Mouse (Mus musculus) CH12.LX (cell line): ENCODE results near the gene Il2rb. TPM values are rescaled to one million over a fixed set of nuclear protein-coding genes. Genes with fewer than 3 reads are reported as not detected.

ENCODE experiments used
- DNase-seq: peaks from one replicate; pipeline ENCODE4 v3.0.0-alpha.2; 2013; ENCODE audit errors: extremely low read depth
- H3K27ac ChIP-seq: 2 replicates; pipeline ENCODE4 v1.5.1; 2012; ENCODE audit warnings: low read depth, mild to moderate bottlenecking, control low read depth, moderate library complexity; ENCODE audit not compliant: insufficient read depth
- H3K27me3 ChIP-seq: replicated peaks from 2 replicates; pipeline ENCODE3; 2012; ENCODE audit warnings: inconsistent platforms
- H3K36me3 ChIP-seq, 2 experiments: replicated peaks in 1 of 2; 2 replicates each; pipeline versions ENCODE3 to v1.6.1; 2012; ENCODE audit warnings: inconsistent platforms in 1 of 2, low read length in 1 of 2, mild to moderate bottlenecking in 1 of 2, mixed read lengths in 1 of 2, moderate library complexity in 1 of 2; ENCODE audit not compliant: control insufficient read depth in 1 of 2, insufficient read depth in 1 of 2
- H3K4me1 ChIP-seq, 2 experiments: 2 replicates each; pipeline ENCODE4 v1.6.1; 2012; ENCODE audit warnings: inconsistent platforms in 1 of 2, moderate library complexity in 1 of 2; ENCODE audit not compliant: insufficient read depth in 2 of 2, control insufficient read depth in 1 of 2
- H3K4me2 ChIP-seq: 2 replicates; pipeline ENCODE4 v1.6.1; 2012; ENCODE audit warnings: low read depth, mild to moderate bottlenecking, control low read depth; ENCODE audit not compliant: poor library complexity, insufficient read depth, severe bottlenecking
- H3K4me3 ChIP-seq, 3 experiments: fragments of 150-350 bp in 1 of 3; sonication (generic) in 1 of 3; replicated peaks in 1 of 3; 2 replicates each; pipeline versions ENCODE3 to v1.5.1; 2011 to 2012; ENCODE audit warnings: low read depth in 2 of 3, low read length in 2 of 3, mild to moderate bottlenecking in 2 of 3, moderate library complexity in 2 of 3, control low read depth in 1 of 3, improper control_type of control experiment in 1 of 3, inconsistent platforms in 1 of 3, mixed read lengths in 1 of 3; ENCODE audit not compliant: poor library complexity in 1 of 3
- H3K79me2 ChIP-seq: replicated peaks from 2 replicates; pipeline ENCODE4 v1.6.1; 2012; ENCODE audit warnings: mild to moderate bottlenecking, moderate library complexity; ENCODE audit not compliant: control insufficient read depth, poor library complexity, insufficient read depth, severe bottlenecking; ENCODE audit errors: extremely low read depth
- H3K9ac ChIP-seq: 2 replicates; pipeline ENCODE4 v1.6.1; 2012; ENCODE audit warnings: low read depth, mild to moderate bottlenecking, control low read depth, moderate library complexity; ENCODE audit not compliant: insufficient read depth
- H3K9me3 ChIP-seq: replicated peaks from 2 replicates; pipeline ENCODE3; 2012; ENCODE audit warnings: low read length, inconsistent platforms, mixed read lengths
- CHD1 ChIP-seq: IDR thresholded peaks from 2 replicates; pipeline ENCODE4 v1.6.1; 2012; ENCODE audit warnings: low read depth, low read length, improper control_type of control experiment, inconsistent platforms
- CHD2 ChIP-seq: IDR thresholded peaks from 2 replicates; pipeline ENCODE4 v1.6.1; 2011; ENCODE audit warnings: low read length, improper control_type of control experiment
- E2F4 ChIP-seq: IDR thresholded peaks from 2 replicates; pipeline ENCODE4 v1.6.1; 2011; ENCODE audit warnings: low read depth, low read length, improper control_type of control experiment; ENCODE audit not compliant: insufficient replicate concordance
- ELF1 ChIP-seq: IDR thresholded peaks from 2 replicates; pipeline ENCODE4 v1.6.1; 2014; ENCODE audit warnings: low read depth, mild to moderate bottlenecking, inconsistent platforms, low read length, improper control_type of control experiment
- EP300 ChIP-seq: IDR thresholded peaks from 2 replicates; pipeline ENCODE4 v1.6.1; 2011; ENCODE audit warnings: low read length, improper control_type of control experiment
- ETS1 ChIP-seq: conservative IDR thresholded peaks from 2 replicates; pipeline ENCODE4 v1.6.1; 2012; ENCODE audit warnings: low read depth, mild to moderate bottlenecking, inconsistent platforms, low read length, improper control_type of control experiment, moderate library complexity
- GABPA ChIP-seq: IDR thresholded peaks from 2 replicates; pipeline ENCODE4 v1.6.1; 2012; ENCODE audit warnings: low read depth, low read length, improper control_type of control experiment, inconsistent platforms; ENCODE audit not compliant: insufficient replicate concordance
- JUN ChIP-seq: IDR thresholded peaks from 2 replicates; pipeline ENCODE4 v1.6.1; 2011; ENCODE audit warnings: low read depth, mild to moderate bottlenecking, low read length, improper control_type of control experiment, moderate library complexity; ENCODE audit not compliant: insufficient read depth
- JUND ChIP-seq: conservative IDR thresholded peaks from 2 replicates; pipeline ENCODE4 v1.6.1; 2011; ENCODE audit warnings: low read depth, low read length, improper control_type of control experiment
- KAT2A ChIP-seq: IDR thresholded peaks from 2 replicates; pipeline ENCODE4 v1.6.1; 2012; ENCODE audit warnings: low read length, improper control_type of control experiment, inconsistent platforms; ENCODE audit not compliant: insufficient replicate concordance
- MAFK ChIP-seq: IDR thresholded peaks from 2 replicates; pipeline ENCODE4 v1.6.1; 2011; ENCODE audit warnings: low read length, improper control_type of control experiment; ENCODE audit not compliant: insufficient replicate concordance
- MAX ChIP-seq: IDR thresholded peaks from 2 replicates; pipeline ENCODE4 v1.6.1; 2011; ENCODE audit warnings: low read length, improper control_type of control experiment
- MAZ ChIP-seq: IDR thresholded peaks from 2 replicates; pipeline ENCODE4 v1.6.1; 2012; ENCODE audit warnings: low read depth, mild to moderate bottlenecking, inconsistent platforms, low read length, improper control_type of control experiment, moderate library complexity
- MXI1 ChIP-seq: IDR thresholded peaks from 2 replicates; pipeline ENCODE4 v1.6.1; 2011; ENCODE audit warnings: mild to moderate bottlenecking, low read depth, low read length, improper control_type of control experiment
- MYC ChIP-seq: IDR thresholded peaks from 2 replicates; pipeline ENCODE4 v1.6.1; 2011; ENCODE audit warnings: low read depth, mild to moderate bottlenecking, improper control_type of control experiment, low read length
- NELFE ChIP-seq: IDR thresholded peaks from 2 replicates; pipeline ENCODE4 v1.6.1; 2011; ENCODE audit warnings: low read depth, low read length, improper control_type of control experiment
- PAX5 ChIP-seq: IDR thresholded peaks from 2 replicates; pipeline ENCODE4 v1.6.1; 2012; ENCODE audit warnings: low read length, inconsistent platforms, mixed read lengths
- POLR2A ChIP-seq: IDR thresholded peaks from 2 replicates; pipeline ENCODE4 v1.6.1; 2011; ENCODE audit warnings: low read depth, mild to moderate bottlenecking, improper control_type of control experiment, low read length
- POLR2AphosphoS2 ChIP-seq: IDR thresholded peaks from 2 replicates; pipeline ENCODE4 v1.6.1; 2011; ENCODE audit warnings: low read depth, low read length, improper control_type of control experiment
- RAD21 ChIP-seq: IDR thresholded peaks from 2 replicates; pipeline ENCODE4 v1.6.1; 2011; ENCODE audit warnings: low read depth, mild to moderate bottlenecking, low read length, improper control_type of control experiment, moderate library complexity
- SIN3A ChIP-seq: IDR thresholded peaks from 2 replicates; pipeline ENCODE4 v1.6.1; 2012; ENCODE audit warnings: low read length, improper control_type of control experiment, inconsistent platforms
- SMC3 ChIP-seq: IDR thresholded peaks from 2 replicates; pipeline ENCODE4 v1.6.1; 2011; ENCODE audit warnings: low read depth, low read length, improper control_type of control experiment
- TBP ChIP-seq: conservative IDR thresholded peaks from 2 replicates; pipeline ENCODE4 v1.6.1; 2011; ENCODE audit warnings: low read depth, low read length, improper control_type of control experiment
- TCF12 ChIP-seq: IDR thresholded peaks from 2 replicates; pipeline ENCODE4 v1.6.1; 2014; ENCODE audit warnings: low read depth, mild to moderate bottlenecking, inconsistent platforms, low read length, improper control_type of control experiment
- UBTF ChIP-seq: IDR thresholded peaks from 2 replicates; pipeline ENCODE4 v1.6.1; 2012; ENCODE audit warnings: low read depth, mild to moderate bottlenecking, inconsistent platforms, low read length, improper control_type of control experiment, moderate library complexity
- USF1 ChIP-seq: IDR thresholded peaks from 2 replicates; pipeline ENCODE4 v1.6.1; 2014; ENCODE audit warnings: low read depth, mild to moderate bottlenecking, inconsistent platforms, low read length, improper control_type of control experiment
- USF2 ChIP-seq: conservative IDR thresholded peaks from 2 replicates; pipeline ENCODE4 v1.6.1; 2011; ENCODE audit warnings: low read depth, low read length, improper control_type of control experiment
- ZC3H11A ChIP-seq: IDR thresholded peaks from 2 replicates; pipeline ENCODE4 v1.6.1; 2012; ENCODE audit warnings: low read depth, mild to moderate bottlenecking, inconsistent platforms, low read length, improper control_type of control experiment
- ZKSCAN1 ChIP-seq: IDR thresholded peaks from 2 replicates; pipeline ENCODE4 v1.6.1; 2012; ENCODE audit warnings: low read depth, inconsistent platforms, low read length, improper control_type of control experiment, borderline replicate concordance
- ZMIZ1 ChIP-seq: IDR thresholded peaks from 2 replicates; pipeline ENCODE4 v1.6.1; 2012; ENCODE audit warnings: low read depth, mild to moderate bottlenecking, inconsistent platforms, low read length, improper control_type of control experiment
- dilution Hi-C: fragments of 300-500 bp; cut with MboI; formaldehyde crosslinking; loops from 2 replicates; pipeline ENCODE4 v1.14.3; 2020; ENCODE audit warnings: low sequenced_read_pairs; ENCODE audit not compliant: extremely low pct_unique_long_range_greater_than_20kb, extremely low pct_ligation_motif_present
- in situ Hi-C: fragments of 300-500 bp; cut with MboI; formaldehyde crosslinking; loops from 3 replicates; pipeline ENCODE4 v1.14.3; 2019; ENCODE audit warnings: low sequenced_read_pairs, low pct_ligation_motif_present, low pct_unique_long_range_greater_than_20kb, mixed read lengths
- polyA plus RNA-seq: library from polyadenylated mRNA; unstranded; fragments of >175 nt; gene quantifications from 2 replicates; pipeline ENCODE4 v1.2.1, GENCODE M21; 2012; ENCODE audit warnings: low read depth; ENCODE audit not compliant: insufficient read length
- total RNA-seq, 2 experiments: library from RNA; depleted of rRNA; stranded (reverse); fragments of 300-350 nt in 1 of 2; fragments of >200 nt in 1 of 2; gene quantifications; 2 replicates each; pipeline ENCODE4 v1.2.3; 2012 to 2014

Il2rb gene
- total and polyA plus RNA-seq, 3 experiments = 31.2 to 60.0 (median 32.1) TPM

GRCm38 (mm10) chr15:78515759-78516158 is 20.7 kb upstream of the Il2rb start:
- TF ChIP-seq RAD21 = no peak
- no peak for TF ChIP-seq CHD1
- 0 out of 2 replicates have a peak, but pooled peaks have one; percentile 25 for TF ChIP-seq ELF1
- no peak for TF ChIP-seq MYC
- 0 out of 2 replicates have a peak, but pooled peaks have one; percentile 15 for TF ChIP-seq EP300
- Histone ChIP-seq H3K36me3 (no peaks in the 10 kb centered on the region), H3K27ac (no peak overlapping the region), H3K79me2 (no peaks in the 10 kb centered on the region), H3K9me3 (no peaks in the 10 kb centered on the region), H3K27me3 (no peaks in the 10 kb centered on the region), H3K4me1 (peaks cover 46 to 83% of the 10 kb centered on the region in 2 experiments), H3K4me3 (no peak overlapping the region), H3K9ac (no peak overlapping the region), H3K4me2 (no peak overlapping the region)
- in situ Hi-C loops = no loop called here
- DNase-seq = no peak
- dilution Hi-C loops = no loop called here

DNA sequence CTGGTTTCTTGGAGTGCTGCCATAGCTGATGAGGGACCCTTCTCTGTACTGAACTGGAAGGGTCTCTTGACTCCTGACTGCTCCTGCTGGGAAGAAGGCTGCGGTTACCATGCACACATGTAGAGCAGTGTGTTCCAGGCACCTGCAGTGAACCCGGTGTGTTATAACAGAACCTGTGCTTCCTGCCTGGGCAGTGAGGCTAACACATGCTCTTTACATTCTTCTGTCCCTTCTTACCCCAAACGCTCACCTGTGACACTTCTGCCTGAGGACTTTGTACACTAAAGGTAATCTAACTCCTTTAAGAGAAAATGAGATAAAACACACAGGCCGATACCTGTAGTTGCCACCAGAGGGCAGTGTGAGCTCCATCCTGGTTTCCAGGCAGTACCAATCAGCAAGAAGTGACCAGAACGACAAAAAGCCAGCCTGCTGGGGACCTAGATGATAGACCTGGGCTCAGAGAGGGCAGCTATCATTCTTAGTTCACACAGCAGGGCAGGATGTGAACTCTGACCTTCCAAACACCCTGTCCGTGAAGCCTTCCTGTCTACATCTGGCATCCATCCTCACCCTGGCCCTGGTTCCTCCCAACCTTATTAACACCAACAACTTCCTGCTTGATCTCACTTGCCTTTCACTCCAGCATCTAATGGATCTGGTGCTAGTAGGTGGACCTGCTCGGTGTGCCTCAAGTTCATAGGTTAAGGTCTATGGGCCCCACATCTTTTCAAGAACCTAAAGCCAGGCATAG is 19.5 kb upstream of the Il2rb start:
- Histone ChIP-seq H3K27me3 (no peaks in the 10 kb centered on the region), H3K79me2 (no peaks in the 10 kb centered on the region), H3K9ac (peak overlapping the region; percentile 32), H3K27ac (peak overlapping the region; percentile 19; the same call in 1 of the 2 replicates), H3K9me3 (no peaks in the 10 kb centered on the region), H3K4me3 (peak overlapping the region in 2 of 3 experiments; percentile 25 to 27), H3K4me1 (peaks cover 45 to 86% of the 10 kb centered on the region in 2 experiments), H3K4me2 (peak overlapping the region; percentile 19; the same call in 1 of the 2 replicates), H3K36me3 (no peaks in the 10 kb centered on the region)
- peak; percentile 82 for DNase-seq
- dilution Hi-C loops = no loop called here
- in situ Hi-C loops = loop anchor here (5.0 kb wide), 1 partner anchor 67 kb away; no protein-coding TSS in a partner anchor
- TF ChIP-seq JUN (peak; percentile 5; the same call in 1 of the 2 replicates), USF1 (no peak), ZC3H11A (no peak), TBP (peak; percentile 73), UBTF (no peak), CHD2 (no peak), MAZ (no peak), MYC (0 out of 2 replicates have a peak, but pooled peaks have one; percentile 46), RAD21 (peak; percentile 69), TCF12 (no peak), ELF1 (no peak), JUND (peak; percentile 40; the same call in 1 of the 2 replicates), CHD1 (no peak), GABPA (no peak), NELFE (0 out of 2 replicates have a peak, but pooled peaks have one; percentile 12), PAX5 (no peak), ETS1 (no peak), POLR2AphosphoS2 (no peak), MXI1 (no peak), ZMIZ1 (no peak), MAFK (no peak), SIN3A (no peak), KAT2A (no peak), ZKSCAN1 (no peak), MAX (no peak), EP300 (no peak), SMC3 (peak; percentile 88), POLR2A (no peak), USF2 (no peak), E2F4 (no peak)
